Mouse (Mus musculus): Measurements from ENCODE around the gene Stard13. TPM values are rescaled to one million over a fixed set of nuclear protein-coding genes. Genes with fewer than 3 reads are reported as not detected.

The Stard13 gene
- polyA plus RNA-seq, 1 experiment = not detected

GRCm38 (mm10) chr5:151210869-151211268 is 22.8 kb downstream of the Stard13 start:
- H3K4me3 ChIP-seq (ENCODE audit: insufficient read depth, low read depth, low read length) = no peak overlapping the region
- WGBS = 88% methylated on average over 1 of the region's 1 CpGs
- no peak overlapping the region for H3K27ac ChIP-seq (ENCODE audit: insufficient read depth, low read depth, low read length)
- no peaks in the 10 kb centered on the region for H3K4me1 ChIP-seq (ENCODE audit: control insufficient read depth, insufficient read depth, low read length)
- no peak for TF ChIP-seq POLR2A (IDR thresholded peaks at IDR 0.05; ENCODE audit: insufficient read depth, low read depth, low read length)
- no peak for TF ChIP-seq CTCF (IDR thresholded peaks at IDR 0.05; ENCODE audit: insufficient read depth, low read depth, low read length)

GRCm38 (mm10) chr5:151210060-151210459 is 23.6 kb downstream of the Stard13 start:
- Histone ChIP-seq H3K4me1 (ENCODE audit: control insufficient read depth, insufficient read depth, low read length) (no peaks in the 10 kb centered on the region), H3K27ac (ENCODE audit: insufficient read depth, low read depth, low read length) (no peak overlapping the region), H3K4me3 (ENCODE audit: insufficient read depth, low read depth, low read length) (no peak overlapping the region)
- no peak for TF ChIP-seq CTCF (IDR thresholded peaks at IDR 0.05; ENCODE audit: insufficient read depth, low read depth, low read length)
- no peak for TF ChIP-seq POLR2A (IDR thresholded peaks at IDR 0.05; ENCODE audit: insufficient read depth, low read depth, low read length)
- WGBS = 85% methylated on average over 2 of the region's 2 CpGs

- TF ChIP-seq CTCF (IDR thresholded peaks at IDR 0.05; ENCODE audit: insufficient read depth, low read depth, low read length) (no peak), POLR2A (IDR thresholded peaks at IDR 0.05; ENCODE audit: insufficient read depth, low read depth, low read length) (no peak)
- H3K27ac ChIP-seq (ENCODE audit: insufficient read depth, low read depth, low read length) = no peak overlapping the region
- WGBS = 96% methylated on average over 4 of the region's 4 CpGs
- H3K4me3 ChIP-seq (ENCODE audit: insufficient read depth, low read depth, low read length) = no peak overlapping the region
- no peaks in the 10 kb centered on the region for H3K4me1 ChIP-seq (ENCODE audit: control insufficient read depth, insufficient read depth, low read length)
Measured at GRCm38 (mm10) chr5:151205017-151205416, 28.6 kb downstream of the Stard13 start.

GRCm38 (mm10) chr5:151202925-151203324 is 30.7 kb downstream of the Stard13 start:
- WGBS = 72% methylated on average over 5 of the region's 5 CpGs
- Histone ChIP-seq H3K27ac (ENCODE audit: insufficient read depth, low read depth, low read length) (no peak overlapping the region), H3K4me3 (ENCODE audit: insufficient read depth, low read depth, low read length) (no peak overlapping the region), H3K4me1 (ENCODE audit: control insufficient read depth, insufficient read depth, low read length) (no peaks in the 10 kb centered on the region)
- TF ChIP-seq POLR2A (IDR thresholded peaks at IDR 0.05; ENCODE audit: insufficient read depth, low read depth, low read length) = no peak
- no peak for TF ChIP-seq CTCF (IDR thresholded peaks at IDR 0.05; ENCODE audit: insufficient read depth, low read depth, low read length)

GRCm38 (mm10) chr5:151201220-151201619 is 32.4 kb downstream of the Stard13 start:
- Histone ChIP-seq H3K4me1 (ENCODE audit: control insufficient read depth, insufficient read depth, low read length) (no peaks in the 10 kb centered on the region), H3K27ac (ENCODE audit: insufficient read depth, low read depth, low read length) (no peak overlapping the region), H3K4me3 (ENCODE audit: insufficient read depth, low read depth, low read length) (no peak overlapping the region)
- WGBS = 45% methylated on average over 3 of the region's 3 CpGs
- no peak for TF ChIP-seq POLR2A (IDR thresholded peaks at IDR 0.05; ENCODE audit: insufficient read depth, low read depth, low read length)
- TF ChIP-seq CTCF (IDR thresholded peaks at IDR 0.05; ENCODE audit: insufficient read depth, low read depth, low read length) = no peak

- 90% methylated on average over 3 of the region's 3 CpGs for WGBS
- Histone ChIP-seq H3K4me1 (ENCODE audit: control insufficient read depth, insufficient read depth, low read length) (no peaks in the 10 kb centered on the region), H3K27ac (ENCODE audit: insufficient read depth, low read depth, low read length) (no peak overlapping the region), H3K4me3 (ENCODE audit: insufficient read depth, low read depth, low read length) (no peak overlapping the region)
- TF ChIP-seq POLR2A (IDR thresholded peaks at IDR 0.05; ENCODE audit: insufficient read depth, low read depth, low read length) (no peak), CTCF (IDR thresholded peaks at IDR 0.05; ENCODE audit: insufficient read depth, low read depth, low read length) (no peak)
Measured at GRCm38 (mm10) chr5:151199235-151199634, 34.4 kb downstream of the Stard13 start.

GRCm38 (mm10) chr5:151196603-151197272 is 36.9 kb downstream of the Stard13 start:
- H3K4me1 ChIP-seq (ENCODE audit: control insufficient read depth, insufficient read depth, low read length) = no peaks in the 10 kb centered on the region
- TF ChIP-seq POLR2A (IDR thresholded peaks at IDR 0.05; ENCODE audit: insufficient read depth, low read depth, low read length) = no peak
- TF ChIP-seq CTCF (IDR thresholded peaks at IDR 0.05; ENCODE audit: insufficient read depth, low read depth, low read length) = no peak
- 80% methylated on average over 13 of the region's 13 CpGs for WGBS

GRCm38 (mm10) chr5:151193885-151194520 is 39.6 kb downstream of the Stard13 start:
- TF ChIP-seq POLR2A (IDR thresholded peaks at IDR 0.05; ENCODE audit: insufficient read depth, low read depth, low read length) = no peak
- TF ChIP-seq CTCF (IDR thresholded peaks at IDR 0.05; ENCODE audit: insufficient read depth, low read depth, low read length) = no peak
- whole genome bisulfite sequencing = 57% methylated on average over 3 of the region's 3 CpGs
- Histone ChIP-seq H3K27ac (ENCODE audit: insufficient read depth, low read depth, low read length) (no peak overlapping the region), H3K4me1 (ENCODE audit: control insufficient read depth, insufficient read depth, low read length) (peaks cover 6% of the 10 kb centered on the region; the same call in 1 of the 2 replicates), H3K4me3 (ENCODE audit: insufficient read depth, low read depth, low read length) (no peak overlapping the region)

More at GRCm38 (mm10) chr5:151196603-151197272, 36.9 kb downstream of the Stard13 start:
- no peak overlapping the region for H3K4me3 ChIP-seq (ENCODE audit: insufficient read depth, low read depth, low read length)
- H3K27ac ChIP-seq (ENCODE audit: insufficient read depth, low read depth, low read length) = no peak overlapping the region

GRCm38 (mm10) chr5:151192266-151192665 is 41.4 kb downstream of the Stard13 start:
- no peak for TF ChIP-seq CTCF (IDR thresholded peaks at IDR 0.05; ENCODE audit: insufficient read depth, low read depth, low read length)
- TF ChIP-seq POLR2A (IDR thresholded peaks at IDR 0.05; ENCODE audit: insufficient read depth, low read depth, low read length) = no peak
- peaks cover 6% of the 10 kb centered on the region; the same call in 1 of the 2 replicates for H3K4me1 ChIP-seq (ENCODE audit: control insufficient read depth, insufficient read depth, low read length)

More at GRCm38 (mm10) chr5:151192266-151192665, 41.4 kb downstream of the Stard13 start:
- 81% methylated on average over 2 of the region's 2 CpGs for WGBS
- Histone ChIP-seq H3K4me3 (ENCODE audit: insufficient read depth, low read depth, low read length) (no peak overlapping the region), H3K27ac (ENCODE audit: insufficient read depth, low read depth, low read length) (no peak overlapping the region)
